Mouse (Mus musculus) MEL (cell line): Measurements from ENCODE around the gene Rmnd1. TPM values are rescaled to one million over a fixed set of nuclear protein-coding genes. Genes with fewer than 3 reads are reported as not detected.
A peak's percentile ranks its signal among the peaks of the same experiment; 100 is the strongest.
"Not testable (repeated sequence)": the region's sequence is repeated elsewhere in the genome, so short reads cannot be mapped to it uniquely, and the experiment has no call there.

Experiments
- DNase-seq: peaks from one replicate; pipeline ENCODE4 v3.0.0; 2011; ENCODE audit warnings: low read depth, low spot score
- H3K27ac ChIP-seq: 2 replicates; pipeline ENCODE4 v1.5.1; 2012; ENCODE audit warnings: low read depth, mild to moderate bottlenecking, control low read depth, low read length, moderate library complexity; ENCODE audit not compliant: control insufficient read depth
- H3K27me3 ChIP-seq, 2 experiments: fragments of 150-350 bp in 1 of 2; sonication (generic) in 1 of 2; 2 replicates each; pipeline ENCODE4 v1.6.1; 2012; ENCODE audit warnings: low read length in 2 of 2, mild to moderate bottlenecking in 2 of 2, improper control_type of control experiment in 1 of 2, moderate library complexity in 1 of 2; ENCODE audit not compliant: insufficient read depth in 2 of 2, control insufficient read depth in 1 of 2
- H3K36me3 ChIP-seq, 2 experiments: 2 replicates each; pipeline ENCODE4 v1.6.1; 2012 to 2014; ENCODE audit warnings: low read length in 2 of 2, improper control_type of control experiment in 1 of 2, inconsistent platforms in 1 of 2, mild to moderate bottlenecking in 1 of 2; ENCODE audit not compliant: insufficient read depth in 2 of 2, control insufficient read depth in 1 of 2
- H3K4me1 ChIP-seq, 2 experiments: fragments of 150-350 bp in 1 of 2; sonication (generic) in 1 of 2; 2 replicates each; pipeline ENCODE4 v1.6.1; 2012; ENCODE audit warnings: low read length in 2 of 2, improper control_type of control experiment in 1 of 2, mild to moderate bottlenecking in 1 of 2; ENCODE audit not compliant: insufficient read depth in 2 of 2, control insufficient read depth in 1 of 2
- H3K4me3 ChIP-seq, 2 experiments: fragments of 150-350 bp in 1 of 2; sonication (generic) in 1 of 2; 2 replicates each; pipeline ENCODE4 v1.5.1; 2012; ENCODE audit warnings: low read depth in 2 of 2, low read length in 2 of 2, mild to moderate bottlenecking in 2 of 2, moderate library complexity in 2 of 2, control low read depth in 1 of 2, improper control_type of control experiment in 1 of 2; ENCODE audit not compliant: control insufficient read depth in 1 of 2, insufficient read depth in 1 of 2
- H3K79me2 ChIP-seq: 2 replicates; pipeline ENCODE4 v1.6.1; 2012; ENCODE audit warnings: mild to moderate bottlenecking, low read length, moderate library complexity; ENCODE audit not compliant: control insufficient read depth, poor library complexity, insufficient read depth
- H3K9ac ChIP-seq: 2 replicates; pipeline ENCODE4 v1.6.1; 2012; ENCODE audit warnings: low read depth, mild to moderate bottlenecking, control low read depth, low read length, moderate library complexity; ENCODE audit not compliant: control insufficient read depth, poor library complexity, severe bottlenecking
- H3K9me3 ChIP-seq: fragments of 150-350 bp; sonication (generic); replicated peaks from 2 replicates; pipeline ENCODE4 v1.6.1; 2012; ENCODE audit warnings: mild to moderate bottlenecking, low read length, improper control_type of control experiment, moderate library complexity; ENCODE audit not compliant: insufficient read depth
- CHD2 ChIP-seq: IDR thresholded peaks from 2 replicates; pipeline ENCODE4 v1.6.1; 2011; ENCODE audit warnings: low read length, improper control_type of control experiment
- E2F4 ChIP-seq: IDR thresholded peaks from 2 replicates; pipeline ENCODE4 v1.6.1; 2011; ENCODE audit warnings: low read depth, low read length, improper control_type of control experiment, borderline replicate concordance
- EP300 ChIP-seq, 2 experiments: IDR thresholded peaks; 2 replicates each; pipeline ENCODE4 v1.6.1; 2011; ENCODE audit warnings: improper control_type of control experiment in 2 of 2, low read length in 2 of 2, low read depth in 1 of 2, mild to moderate bottlenecking in 1 of 2
- ETS1 ChIP-seq: IDR thresholded peaks from 2 replicates; pipeline ENCODE4 v1.6.1; 2012; ENCODE audit warnings: low read depth, mild to moderate bottlenecking, inconsistent platforms, low read length, improper control_type of control experiment, moderate library complexity
- JUND ChIP-seq: IDR thresholded peaks from 2 replicates; pipeline ENCODE4 v1.6.1; 2011; ENCODE audit warnings: low read depth, mild to moderate bottlenecking, improper control_type of control experiment, low read length
- MAX ChIP-seq: IDR thresholded peaks from 2 replicates; pipeline ENCODE4 v1.6.1; 2011; ENCODE audit warnings: low read length, improper control_type of control experiment
- MAZ ChIP-seq: IDR thresholded peaks from 2 replicates; pipeline ENCODE4 v1.6.1; 2012; ENCODE audit warnings: low read depth, mild to moderate bottlenecking, inconsistent platforms, low read length, improper control_type of control experiment
- MYB ChIP-seq: IDR thresholded peaks from 2 replicates; pipeline ENCODE4 v1.6.1; 2011; ENCODE audit warnings: mild to moderate bottlenecking, low read depth, low read length, improper control_type of control experiment
- MYC ChIP-seq: IDR thresholded peaks from 2 replicates; pipeline ENCODE4 v1.6.1; 2011; ENCODE audit warnings: low read depth, mild to moderate bottlenecking, low read length, improper control_type of control experiment, moderate library complexity
- NELFE ChIP-seq: IDR thresholded peaks from 2 replicates; pipeline ENCODE4 v1.6.1; 2011; ENCODE audit warnings: low read depth, low read length, improper control_type of control experiment
- POLR2AphosphoS2 ChIP-seq: IDR thresholded peaks from 2 replicates; pipeline ENCODE4 v1.6.1; 2011; ENCODE audit warnings: low read length, improper control_type of control experiment
- RAD21 ChIP-seq: IDR thresholded peaks from 2 replicates; pipeline ENCODE4 v1.6.1; 2011; ENCODE audit warnings: mild to moderate bottlenecking, low read depth, low read length, improper control_type of control experiment
- SIN3A ChIP-seq: IDR thresholded peaks from 2 replicates; pipeline ENCODE4 v1.6.1; 2012; ENCODE audit warnings: low read length, improper control_type of control experiment, inconsistent platforms
- SMC3 ChIP-seq: IDR thresholded peaks from 2 replicates; pipeline ENCODE4 v1.6.1; 2011; ENCODE audit warnings: low read depth, low read length, improper control_type of control experiment
- TAL1 ChIP-seq: IDR thresholded peaks from 2 replicates; pipeline ENCODE4 v1.6.1; 2012; ENCODE audit warnings: mild to moderate bottlenecking, inconsistent platforms, low read length, moderate library complexity, mixed read lengths
- ZKSCAN1 ChIP-seq: IDR thresholded peaks from 2 replicates; pipeline ENCODE4 v1.6.1; 2012; ENCODE audit warnings: low read depth, mild to moderate bottlenecking, inconsistent platforms, low read length, improper control_type of control experiment, moderate library complexity
- ZNF384 ChIP-seq: IDR thresholded peaks from 2 replicates; pipeline ENCODE4 v1.6.1; 2012; ENCODE audit warnings: low read depth, mild to moderate bottlenecking, inconsistent platforms, low read length, improper control_type of control experiment
- polyA plus RNA-seq, 2 experiments: library from polyadenylated mRNA; stranded (reverse) in 1 of 2; unstranded in 1 of 2; fragments of >175 nt in 1 of 2; fragments of >200 nt in 1 of 2; gene quantifications; 2 replicates each; pipeline versions ENCODE4 v1.2.1 to v1.2.4; 2012; ENCODE audit warnings: low replicate concordance in 2 of 2, low read depth in 1 of 2; ENCODE audit not compliant: insufficient read length in 2 of 2, insufficient read depth in 1 of 2, missing spikeins in 1 of 2
- total RNA-seq: library from RNA; depleted of rRNA; stranded (reverse); fragments of 300-350 nt; gene quantifications from 2 replicates; pipeline ENCODE4 v1.2.3, GENCODE M21; 2012

Gene Rmnd1
- total and polyA plus RNA-seq, 3 experiments = 38.8 to 39.6 TPM; not detected in 1

GRCm38 (mm10) chr10:4456409-4456808 lies 24.2 kb upstream of the Rmnd1 start:
- no peak overlapping the region for H3K27ac ChIP-seq
- no peaks in the 10 kb centered on the region for H3K9me3 ChIP-seq
- TF ChIP-seq MAZ (no peak), POLR2AphosphoS2 (peak; percentile 50; the same call in 1 of the 2 replicates)
- peaks cover 0 to 9% of the 10 kb centered on the region in 2 experiments; a peak in 2 of 4 replicates for H3K36me3 ChIP-seq
- no peaks in the 10 kb centered on the region for H3K27me3 ChIP-seq
- peaks cover 0 to 4% of the 10 kb centered on the region in 2 experiments; a peak in 1 of 4 replicates for H3K4me1 ChIP-seq
- no peak for DNase-seq
- H3K4me3 ChIP-seq = no peak overlapping the region
- no peaks in the 10 kb centered on the region for H3K79me2 ChIP-seq
- H3K9ac ChIP-seq = no peak overlapping the region

GRCm38 (mm10) chr10:4435416-4435815 lies 3.2 kb upstream of the Rmnd1 start:
- Histone ChIP-seq H3K27ac (no peak overlapping the region), H3K36me3 (peaks cover 8 to 13% of the 10 kb centered on the region in 2 experiments), H3K9me3 (no peaks in the 10 kb centered on the region), H3K27me3 (no peaks in the 10 kb centered on the region), H3K4me3 (no peak overlapping the region), H3K79me2 (peaks cover 31% of the 10 kb centered on the region), H3K4me1 (peaks cover 3 to 15% of the 10 kb centered on the region in 2 experiments; a peak in 3 of 4 replicates), H3K9ac (no peak overlapping the region)
- no peak for DNase-seq
- TF ChIP-seq NELFE (no peak), E2F4 (no peak), EP300 (IDR thresholded peaks at IDR 0.05; ENCODE audit: low read depth in 1 of 2, low read length in 2 of 2) (no peak), JUND (no peak), SMC3 (no peak), RAD21 (no peak), TAL1 (no peak), CHD2 (no peak), MYC (no peak), MAX (no peak), ZKSCAN1 (no peak), ZNF384 (no peak), SIN3A (no peak), MYB (no peak), ETS1 (no peak)

GRCm38 (mm10) chr10:4433871-4434270 lies 1.7 kb upstream of the Rmnd1 start:
- Histone ChIP-seq H3K4me3 (peak overlapping the region; percentile 68 to 74), H3K36me3 (peaks cover 1 to 18% of the 10 kb centered on the region in 2 experiments), H3K79me2 (peaks cover 38% of the 10 kb centered on the region), H3K9ac (peak overlapping the region; percentile 91), H3K4me1 (peaks cover 5 to 23% of the 10 kb centered on the region in 2 experiments; a peak in 3 of 4 replicates)
- not testable (repeated sequence) for DNase-seq, H3K27ac ChIP-seq, H3K9me3 ChIP-seq, H3K27me3 ChIP-seq
